In the genomic region with DNA sequence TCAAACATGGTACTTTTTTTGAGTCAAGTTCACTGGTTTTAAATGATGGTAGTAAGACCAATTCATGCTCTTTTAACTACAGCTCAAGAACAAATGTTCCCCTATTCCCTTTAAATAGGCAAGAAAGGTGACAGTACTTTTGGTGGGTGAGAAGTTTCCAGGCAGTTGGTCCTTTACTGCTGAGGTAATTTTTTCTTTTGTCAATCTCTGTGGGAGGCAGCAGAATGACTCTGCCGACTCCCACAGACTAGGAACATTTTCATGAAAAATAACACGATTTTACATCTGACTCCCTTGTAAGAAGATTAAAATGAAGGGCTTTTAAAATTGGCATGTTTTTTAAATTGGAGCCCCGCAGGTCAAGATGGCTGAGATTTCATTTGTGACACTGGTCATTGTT, we compare ENCODE assay signal across 18 mouse cellular contexts.
"Had no signal": no experiment of that assay in that cellular context is flagged by ENCODE, and none has a peak within 500 bp of the region (broad histone marks: within the 10 kb centered on the region; RNA-seq: fewer than 3 reads in every experiment).

No protein-coding gene starts in this region.

- H3K27ac ChIP-seq: liver, embryonic 15.5 days; midbrain, embryonic 10.5 days; midbrain, embryonic 12.5 days; neural tube, embryonic 13.5 days; neural tube, embryonic 15.5 days had no signal

- ATAC-seq: liver, postnatal 0 days; midbrain, embryonic 16.5 days had no signal

- DNase-seq: liver, postnatal 0 days; lung, embryonic 14.5 days; lung, postnatal 10 days; lung, postnatal 4 days; midbrain, embryonic 14.5 days; retina, postnatal 1 day; right cerebral cortex, postnatal 14 days; spleen, adult 18-20 months; thymus, adult 18-20 months; thymus, postnatal 14 days; thymus, postnatal 36 days had no signal

- H3K4me3 ChIP-seq: liver, embryonic 15.5 days; midbrain, embryonic 10.5 days; midbrain, embryonic 12.5 days; myocyte; neural tube, embryonic 13.5 days; neural tube, embryonic 15.5 days had no signal
